Mouse (Mus musculus): ENCODE measurements around the gene Rpl21.

DNA sequence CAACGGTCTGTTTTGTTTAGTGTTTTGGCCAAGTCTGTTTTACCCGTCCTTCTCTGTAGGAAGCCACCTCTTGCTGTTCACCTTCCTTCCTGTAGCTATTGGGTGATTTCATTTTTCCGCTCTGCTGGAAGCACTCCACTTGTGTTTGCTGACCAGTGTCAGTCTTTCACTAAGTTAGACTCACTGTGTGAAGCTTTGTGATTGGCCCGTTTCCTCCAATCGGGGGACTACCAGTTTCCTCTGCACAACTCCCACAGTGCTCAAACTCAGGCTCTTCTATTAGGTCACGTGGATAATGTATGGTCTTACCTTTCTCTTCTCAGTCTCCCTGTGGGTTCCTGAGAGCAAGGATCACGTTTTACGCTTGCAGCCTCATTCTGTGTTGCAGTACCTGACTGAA lies 3.2 kb upstream of the Rpl21 start:
- TF ChIP-seq POLR2A (IDR thresholded peaks at IDR 0.05; ENCODE audit: insufficient read length, low read depth) (no peak), USF1 (IDR thresholded peaks at IDR 0.05; ENCODE audit: low read depth) (no peak), MYOG (IDR thresholded peaks at IDR 0.05; ENCODE audit: control insufficient read depth in 1 of 3, insufficient read depth in 1 of 3, insufficient read length in 2 of 3, low read depth in 2 of 3) (no peak), REST (IDR thresholded peaks at IDR 0.05; ENCODE audit: insufficient read depth, insufficient read length) (no peak), POLR2AphosphoS2 (IDR thresholded peaks at IDR 0.05; ENCODE audit: insufficient read length, low read depth) (no peak), MAX (IDR thresholded peaks at IDR 0.05; ENCODE audit: low read depth) (no peak), CEBPB (IDR thresholded peaks at IDR 0.05; ENCODE audit: insufficient read depth, poor library complexity, severe bottlenecking) (no peak), MYOD1 (IDR thresholded peaks at IDR 0.05; ENCODE audit: control insufficient read depth in 1 of 3, insufficient read length in 2 of 3, low read depth in 2 of 3) (no peak), TCF3 (IDR thresholded peaks at IDR 0.05; ENCODE audit: insufficient read length, low read depth) (no peak), TCF12 (IDR thresholded peaks at IDR 0.05; ENCODE audit: insufficient read depth, poor library complexity, severe bottlenecking) (no peak), E2F4 (IDR thresholded peaks at IDR 0.05; ENCODE audit: insufficient read depth) (no peak)
